Mouse (Mus musculus) C2C12 (cell line): ENCODE data around the gene Yars.

Source experiments
- CTCF ChIP-seq: IDR thresholded peaks from one replicate; pipeline ENCODE4 v1.5.1; 2011; ENCODE audit not compliant: control insufficient read depth, insufficient read depth, insufficient read length
- MAX ChIP-seq: IDR thresholded peaks from one replicate; pipeline ENCODE4 v1.6.1; 2011; ENCODE audit warnings: mild to moderate bottlenecking, control low read depth

GRCm38 (mm10) chr4:129227170-129227984 is 37.8 kb downstream of the Yars start:
- TF ChIP-seq CTCF: no peak
- no peak for TF ChIP-seq MAX
